Mouse (Mus musculus) megakaryocyte, embryonic 14.5 days (primary cell): ENCODE data around the gene Slc12a7. TPM values are rescaled to one million over a fixed set of nuclear protein-coding genes. Genes with fewer than 3 reads are reported as not detected.
"Not testable (repeated sequence)": the region's sequence is repeated elsewhere in the genome, so short reads cannot be mapped to it uniquely, and the experiment has no call there.

Experiments
- H3K27me3 ChIP-seq: replicated peaks from 2 replicates; pipeline ENCODE3; 2012; ENCODE audit warnings: inconsistent platforms
- H3K36me3 ChIP-seq: replicated peaks from 2 replicates; pipeline ENCODE3; 2012; ENCODE audit warnings: low read length, inconsistent platforms, mixed read lengths
- H3K4me1 ChIP-seq: 2 replicates; pipeline ENCODE4 v1.6.1; 2012; ENCODE audit warnings: inconsistent platforms
- H3K4me3 ChIP-seq: replicated peaks from 2 replicates; pipeline ENCODE3; 2012; ENCODE audit warnings: moderate library complexity, mild to moderate bottlenecking, inconsistent platforms
- H3K9me3 ChIP-seq: 2 replicates; pipeline ENCODE4 v1.6.1; 2012; ENCODE audit warnings: inconsistent platforms
- FLI1 ChIP-seq: IDR thresholded peaks from 2 replicates; pipeline ENCODE4 v1.6.1; 2012; ENCODE audit warnings: low read length, inconsistent platforms, mixed read lengths
- GATA1 ChIP-seq: IDR thresholded peaks from 3 replicates; pipeline ENCODE4 v1.6.1; 2012; ENCODE audit warnings: mixed read lengths, low read length, inconsistent platforms, borderline replicate concordance
- polyA plus RNA-seq: library from polyadenylated mRNA; stranded (reverse); fragments of >175 nt; gene quantifications from 2 replicates; pipeline ENCODE4 v1.2.3, GENCODE M21; 2012; ENCODE audit warnings: low replicate concordance; ENCODE audit not compliant: insufficient read depth

Gene Slc12a7
- polyA plus RNA-seq, 1 experiment = 2.8 TPM

DNA sequence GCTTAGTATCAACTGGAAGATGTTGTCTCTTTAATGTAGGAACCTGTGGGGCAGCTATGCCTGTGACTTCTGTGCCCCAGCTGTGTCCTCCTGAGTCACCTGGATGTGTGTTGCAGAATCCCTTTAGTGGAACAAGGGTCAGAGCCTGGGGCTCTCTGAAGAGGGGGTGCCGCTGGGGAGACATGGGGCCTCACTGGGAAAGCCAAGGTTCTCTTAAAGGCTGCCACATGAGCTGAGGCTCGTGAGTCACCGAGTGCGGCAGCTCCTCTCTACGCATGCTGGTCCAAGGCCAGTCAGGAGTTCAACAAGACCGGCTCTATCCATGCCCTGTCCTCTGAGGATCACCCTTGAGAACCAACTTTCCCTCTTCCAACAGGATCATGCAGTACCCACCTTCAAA lies 33.2 kb upstream of the Slc12a7 start:
- TF ChIP-seq GATA1 = no peak
- TF ChIP-seq FLI1 = no peak
- Histone ChIP-seq H3K27me3 (peaks cover 69% of the 10 kb centered on the region), H3K4me3 (no peak overlapping the region), H3K9me3 (no peaks in the 10 kb centered on the region), H3K36me3 (no peaks in the 10 kb centered on the region), H3K4me1 (peaks cover 11% of the 10 kb centered on the region)

DNA sequence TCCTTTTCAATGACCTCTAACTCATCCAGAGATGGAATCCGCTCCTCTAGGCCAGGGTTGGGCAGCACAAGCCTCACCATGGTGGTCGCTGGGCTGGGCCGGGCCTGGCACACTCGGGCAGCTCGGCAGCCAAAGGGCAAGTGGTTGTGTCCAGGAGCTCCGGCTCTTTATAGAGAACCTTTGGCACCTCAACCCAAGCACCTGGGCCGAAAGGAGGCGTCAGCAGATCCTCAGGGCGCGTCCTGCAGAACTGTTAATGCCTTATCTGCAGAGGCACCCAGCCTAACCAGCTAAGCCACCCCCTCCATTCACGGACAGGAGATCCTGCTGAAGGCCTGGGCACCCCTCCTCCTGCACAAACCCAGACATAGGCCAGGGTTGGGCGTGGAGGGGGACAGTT lies 32.3 kb upstream of the Slc12a7 start:
- Histone ChIP-seq H3K36me3 (no peaks in the 10 kb centered on the region), H3K4me1 (peaks cover 5% of the 10 kb centered on the region), H3K9me3 (no peaks in the 10 kb centered on the region), H3K27me3 (peaks cover 77% of the 10 kb centered on the region), H3K4me3 (no peak overlapping the region)
- TF ChIP-seq FLI1 (no peak), GATA1 (no peak)

DNA sequence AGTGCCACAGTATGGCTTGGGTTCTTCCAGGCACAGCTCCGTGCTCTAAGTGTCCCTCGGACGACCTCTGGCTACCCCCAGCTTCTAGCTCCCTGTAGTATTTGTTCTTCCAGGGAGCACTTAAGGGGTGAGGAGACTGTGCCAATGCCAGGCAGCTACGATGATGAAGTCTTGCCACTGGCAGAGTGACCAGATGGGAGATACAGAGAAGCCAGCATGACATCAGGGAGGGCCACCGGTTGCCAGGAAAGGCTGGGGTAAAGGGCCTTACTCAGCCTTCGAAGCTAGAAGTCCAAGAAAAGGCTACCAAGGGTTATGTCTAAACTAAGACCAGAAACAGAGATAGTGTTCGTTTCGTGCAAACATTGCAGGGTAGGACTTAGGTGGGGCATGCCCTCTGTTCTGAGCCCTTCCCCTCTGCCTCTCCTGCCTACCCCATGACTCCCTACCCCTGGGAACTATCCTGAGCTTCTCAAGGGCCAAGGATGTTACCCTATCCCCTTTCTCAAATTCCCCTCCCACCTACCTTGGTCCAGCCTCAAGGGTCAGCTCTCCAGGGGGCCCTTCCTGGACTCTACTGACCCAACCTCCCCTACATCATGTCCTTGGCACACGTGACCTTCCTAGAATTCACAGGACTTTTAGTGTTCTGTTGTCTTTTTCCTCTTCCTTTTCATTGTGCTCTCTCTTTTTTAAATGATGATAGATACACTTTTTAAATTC lies 31.6 kb upstream of the Slc12a7 start:
- Histone ChIP-seq H3K4me3 (no peak overlapping the region), H3K9me3 (no peaks in the 10 kb centered on the region), H3K27me3 (peaks cover 78% of the 10 kb centered on the region), H3K36me3 (no peaks in the 10 kb centered on the region), H3K4me1 (peaks cover 5% of the 10 kb centered on the region)
- TF ChIP-seq GATA1 (no peak), FLI1 (no peak)

DNA sequence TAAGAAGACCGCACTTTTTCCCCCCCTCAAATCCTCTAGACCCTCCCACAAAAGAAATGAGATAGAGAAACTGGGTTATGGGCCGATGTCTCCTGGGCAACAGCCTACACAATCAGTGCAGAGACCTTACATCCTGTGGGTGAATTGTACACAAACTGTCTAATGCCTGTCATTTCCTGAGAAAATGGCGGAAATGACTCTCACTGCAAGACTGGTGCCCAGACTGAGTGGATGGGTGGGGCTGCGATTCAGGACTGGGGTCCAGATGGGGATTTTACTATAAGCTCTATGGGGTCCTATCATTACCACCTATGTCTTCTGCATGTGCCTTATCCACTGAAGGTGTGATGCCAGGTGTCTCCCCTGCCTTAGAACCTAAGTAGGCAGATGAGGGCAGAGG lies 30.1 kb upstream of the Slc12a7 start:
- no peak for TF ChIP-seq GATA1
- TF ChIP-seq FLI1 = no peak
- Histone ChIP-seq H3K4me3 (no peak overlapping the region), H3K27me3 (peaks cover 75% of the 10 kb centered on the region), H3K36me3 (no peaks in the 10 kb centered on the region), H3K4me1 (peaks cover 5% of the 10 kb centered on the region), H3K9me3 (no peaks in the 10 kb centered on the region)

DNA sequence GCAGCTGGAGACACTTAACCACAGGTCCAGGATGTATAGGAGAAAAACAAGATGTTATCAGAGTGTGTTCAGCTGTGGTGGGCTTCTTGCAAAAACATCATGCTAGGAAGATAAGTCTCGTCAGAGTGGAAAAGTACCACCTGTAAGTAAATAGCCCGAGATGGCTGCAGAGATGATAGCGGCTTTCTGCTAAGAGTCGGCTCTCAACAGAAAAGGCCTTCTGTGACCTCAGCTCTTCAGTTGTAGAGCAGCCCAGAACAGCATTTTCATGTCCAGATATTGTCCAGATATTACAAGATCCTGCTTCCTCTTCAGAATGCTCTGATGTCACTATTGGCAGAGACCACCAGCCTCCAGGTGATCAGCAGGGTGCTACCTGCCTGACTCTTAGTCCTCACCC lies 29.4 kb upstream of the Slc12a7 start:
- H3K27me3 ChIP-seq = peaks cover 77% of the 10 kb centered on the region
- H3K36me3 ChIP-seq, H3K9me3 ChIP-seq, H3K4me3 ChIP-seq, H3K4me1 ChIP-seq: not testable (repeated sequence)

DNA sequence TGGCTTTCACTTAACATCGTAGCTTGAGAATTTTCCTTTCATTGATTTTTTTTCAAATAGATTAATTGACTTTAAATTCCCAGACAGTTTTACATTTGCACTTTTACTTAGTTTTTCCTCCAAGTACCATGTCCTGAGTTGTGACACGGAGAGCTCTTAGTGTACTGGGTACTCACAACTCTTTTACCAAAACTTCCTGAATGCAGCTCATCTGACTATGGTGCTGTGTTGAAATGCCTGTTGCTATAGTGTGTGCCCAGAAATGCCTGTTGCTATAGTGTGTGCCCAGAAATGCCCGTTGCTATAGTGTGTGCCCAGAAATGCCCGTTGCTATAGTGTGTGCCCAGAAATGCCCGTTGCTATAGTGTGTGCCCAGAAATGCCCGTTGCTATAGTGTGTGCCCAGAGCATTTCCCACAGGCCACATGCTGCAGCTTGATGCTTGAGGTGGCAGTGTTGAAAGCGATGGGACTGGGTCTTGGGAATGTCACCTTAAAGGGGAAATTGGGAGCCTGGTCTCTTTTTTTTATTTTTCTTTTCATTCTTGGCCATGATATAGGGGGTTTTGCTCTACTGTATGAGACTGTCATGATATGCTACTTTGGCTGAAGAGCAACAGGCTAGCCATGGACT lies 28.1 kb upstream of the Slc12a7 start, which contains the start of gene Slc6a19:
Slc6a19 (minus strand) TSS at position 172 of the 632 bp plus-strand sequence.
- Histone ChIP-seq H3K4me3 (no peak within 1 kb of the TSS), H3K36me3 (no peaks in the 10 kb centered on the region), H3K4me1 (peaks cover 5% of the 10 kb centered on the region), H3K27me3 (peaks cover 77% of the 10 kb centered on the region), H3K9me3 (no peaks in the 10 kb centered on the region)
- TF ChIP-seq GATA1 (no peak), FLI1 (no peak)

DNA sequence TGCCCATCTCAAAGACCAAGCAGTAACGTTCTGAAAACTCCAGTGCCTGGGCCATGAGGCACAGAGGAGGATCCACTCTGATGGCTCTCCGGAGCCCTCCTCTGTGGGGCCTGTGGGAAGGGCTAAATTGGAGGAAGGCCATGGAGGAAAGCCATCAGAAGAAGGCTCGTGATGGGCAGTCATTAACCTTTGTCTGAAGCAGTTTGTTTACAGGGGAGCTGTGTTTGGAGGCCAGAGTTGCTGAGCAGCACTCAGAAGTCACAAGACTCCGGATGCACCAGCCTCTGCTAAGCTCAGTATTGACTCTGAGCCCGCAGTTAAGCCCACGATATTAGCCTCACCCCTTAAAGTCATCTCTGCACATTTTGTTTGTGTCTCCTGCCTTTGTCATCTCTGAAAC lies 23.4 kb upstream of the Slc12a7 start:
- H3K4me3 ChIP-seq = no peak overlapping the region
- H3K4me1 ChIP-seq = no peaks in the 10 kb centered on the region
- H3K36me3 ChIP-seq = no peaks in the 10 kb centered on the region
- no peak for TF ChIP-seq GATA1
- TF ChIP-seq FLI1 = no peak
- H3K27me3 ChIP-seq = peaks cover 77% of the 10 kb centered on the region
- no peaks in the 10 kb centered on the region for H3K9me3 ChIP-seq

DNA sequence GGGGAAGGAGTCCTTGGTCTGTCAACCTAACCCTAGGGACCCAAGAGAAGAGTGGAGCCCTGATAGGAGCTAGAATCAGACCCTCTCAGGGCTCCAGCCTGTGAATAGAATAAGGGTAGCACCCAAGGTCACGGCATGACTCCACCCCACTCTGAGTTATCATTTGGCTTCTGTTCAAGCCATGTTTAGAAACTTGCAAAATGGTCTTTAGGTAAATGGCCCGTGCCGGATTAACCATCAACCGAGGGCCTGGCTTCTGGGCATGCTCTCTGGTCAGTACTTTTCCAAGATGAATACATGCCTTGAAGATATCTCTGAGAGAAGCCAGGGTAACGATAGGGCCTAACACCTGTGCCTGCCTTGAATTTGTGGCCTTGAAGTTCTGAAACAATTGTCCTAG lies 21.7 kb upstream of the Slc12a7 start:
- Histone ChIP-seq H3K36me3 (no peaks in the 10 kb centered on the region), H3K27me3 (peaks cover 64% of the 10 kb centered on the region), H3K9me3 (no peaks in the 10 kb centered on the region), H3K4me1 (no peaks in the 10 kb centered on the region), H3K4me3 (no peak overlapping the region)
- TF ChIP-seq FLI1 (no peak), GATA1 (no peak)

DNA sequence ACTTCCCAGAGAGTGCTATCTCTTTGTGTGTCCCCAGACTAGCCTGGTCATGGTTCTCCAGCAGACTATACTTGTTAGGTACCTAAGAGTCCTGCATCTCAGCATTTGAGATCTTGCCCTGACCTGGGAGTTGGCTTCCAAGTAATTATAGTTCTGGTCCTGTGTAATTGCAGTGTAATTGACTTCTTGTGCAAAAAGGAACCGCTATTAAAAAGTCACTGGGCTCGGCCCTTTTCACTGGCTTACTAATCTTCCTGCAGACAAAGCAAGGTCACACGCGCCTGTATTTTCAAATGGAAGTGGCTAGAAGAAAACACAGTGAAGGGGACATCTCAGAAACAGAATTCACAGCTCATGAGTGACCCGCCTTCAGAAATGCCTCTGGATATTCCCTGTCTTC lies 21.1 kb upstream of the Slc12a7 start:
- Histone ChIP-seq H3K9me3 (no peaks in the 10 kb centered on the region), H3K4me3 (no peak overlapping the region), H3K4me1 (no peaks in the 10 kb centered on the region), H3K27me3 (peaks cover 64% of the 10 kb centered on the region), H3K36me3 (no peaks in the 10 kb centered on the region)
- no peak for TF ChIP-seq GATA1
- no peak for TF ChIP-seq FLI1

DNA sequence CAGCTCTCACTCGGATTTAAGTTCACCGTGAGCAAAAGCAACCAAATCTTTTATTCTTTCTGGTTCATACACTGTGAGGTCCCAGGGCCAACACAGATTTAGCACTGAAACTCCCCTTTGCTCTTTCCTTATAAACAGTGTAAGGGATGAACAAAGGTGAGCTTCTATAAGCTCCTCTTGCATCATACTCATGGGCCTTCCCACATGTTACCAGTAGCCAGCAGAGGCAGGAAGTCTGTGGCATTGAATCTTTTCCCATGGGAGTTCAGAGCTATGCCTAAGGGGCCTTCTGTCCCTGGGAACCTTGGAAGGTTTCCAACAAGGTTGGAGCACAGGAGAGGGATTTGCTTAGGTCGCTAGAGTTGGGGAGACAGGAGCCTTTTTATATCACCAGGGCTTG lies 20.7 kb upstream of the Slc12a7 start:
- Histone ChIP-seq H3K4me3 (no peak overlapping the region), H3K27me3 (peaks cover 66% of the 10 kb centered on the region), H3K36me3 (no peaks in the 10 kb centered on the region), H3K9me3 (no peaks in the 10 kb centered on the region), H3K4me1 (no peaks in the 10 kb centered on the region)
- TF ChIP-seq GATA1 = no peak
- TF ChIP-seq FLI1 = no peak

DNA sequence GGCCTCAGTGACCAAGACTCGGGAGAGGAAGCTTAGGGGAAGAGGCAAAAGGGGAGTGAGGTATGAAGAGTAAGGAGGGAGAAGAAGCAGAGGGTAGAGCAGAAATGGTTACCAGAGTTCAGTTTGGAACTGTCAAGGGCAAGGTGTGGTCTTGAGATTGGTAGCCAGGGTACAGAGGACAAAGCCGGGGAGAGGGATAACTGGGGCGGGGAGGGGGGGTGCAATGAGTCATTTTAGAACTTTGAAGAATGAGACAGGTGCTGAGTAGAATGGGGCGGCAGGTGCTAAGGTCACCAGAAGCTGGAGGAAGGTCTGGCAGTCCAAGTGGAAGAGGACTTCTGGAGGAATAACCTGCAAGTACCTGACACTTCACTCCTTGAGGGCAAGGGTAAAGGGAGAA lies 19.7 kb upstream of the Slc12a7 start:
- H3K4me1 ChIP-seq = no peaks in the 10 kb centered on the region
- no peak overlapping the region for H3K4me3 ChIP-seq
- H3K27me3 ChIP-seq = peaks cover 64% of the 10 kb centered on the region
- TF ChIP-seq GATA1 (no peak), FLI1 (no peak)
- H3K9me3 ChIP-seq = no peaks in the 10 kb centered on the region
- no peaks in the 10 kb centered on the region for H3K36me3 ChIP-seq
